Mouse (Mus musculus): ENCODE results near the gene Usp36. TPM values are rescaled to one million over a fixed set of nuclear protein-coding genes. Genes with fewer than 3 reads are reported as not detected.

Usp36 gene
- polyA plus RNA-seq, 1 experiment = 26.8 TPM

DNA sequence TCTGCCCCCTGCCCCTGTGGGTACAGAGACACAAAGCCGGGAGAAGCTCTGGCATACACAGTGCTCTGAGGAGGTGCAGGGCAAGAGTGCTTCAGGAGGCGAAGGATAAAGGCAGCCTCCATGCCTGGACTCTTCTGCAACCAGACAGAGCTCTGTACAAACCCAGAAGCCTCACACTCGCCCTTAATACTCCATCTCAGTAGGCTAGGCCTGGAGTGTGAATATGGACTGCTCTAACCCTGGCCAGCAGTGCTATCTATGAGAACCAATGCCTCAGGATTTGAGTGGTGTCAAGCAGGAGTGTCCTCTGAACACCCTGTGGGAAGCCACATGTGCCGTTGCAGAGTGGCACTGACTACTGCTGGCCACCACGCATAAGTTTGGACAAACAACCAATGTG is 38.9 kb upstream of the Usp36 start:
- Histone ChIP-seq H3K27me3 (ENCODE audit: control insufficient read depth, insufficient read depth, low read length, poor library complexity, severe bottlenecking) (no peaks in the 10 kb centered on the region), H3K4me1 (ENCODE audit: control insufficient read depth, insufficient read depth, low read length) (no peaks in the 10 kb centered on the region), H3K9me3 (replicated peaks; ENCODE audit: control insufficient read depth, insufficient read depth, low read length, poor library complexity, severe bottlenecking) (no peaks in the 10 kb centered on the region), H3K9ac (ENCODE audit: low read depth, poor library complexity, severe bottlenecking) (no peak overlapping the region), H3K27ac (ENCODE audit: insufficient read depth, low read length) (no peak overlapping the region), H3K36me3 (ENCODE audit: control insufficient read depth, insufficient read depth, low read length, poor library complexity, severe bottlenecking) (no peaks in the 10 kb centered on the region), H3K4me3 (ENCODE audit: low read depth, low read length) (no peak overlapping the region)
- TF ChIP-seq CTCF (IDR thresholded peaks at IDR 0.05; ENCODE audit: low read depth, low read length) (no peak), POLR2A (IDR thresholded peaks at IDR 0.05; ENCODE audit: insufficient read depth, low read length) (no peak), EP300 (IDR thresholded peaks at IDR 0.05; ENCODE audit: insufficient read depth, low read depth, low read length) (no peak)

DNA sequence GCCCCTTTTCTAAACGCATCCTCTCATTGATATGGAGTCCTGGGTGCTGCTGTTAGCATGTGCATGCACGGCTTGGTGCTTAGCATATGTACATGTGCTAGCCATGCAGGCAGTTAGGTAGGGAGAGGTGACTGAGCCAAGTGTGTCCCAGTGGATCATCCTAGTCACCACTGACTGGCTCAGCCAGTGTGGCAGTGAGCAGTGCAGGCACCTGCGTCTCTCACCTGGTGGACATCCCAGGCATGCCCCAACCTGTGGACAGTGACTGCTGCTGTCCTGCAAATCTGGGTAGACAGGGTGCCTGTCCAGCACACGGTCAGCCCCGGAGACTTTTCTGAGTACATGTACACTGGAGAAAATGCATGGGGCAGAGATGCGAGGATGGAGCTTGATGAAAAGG is 38.5 kb upstream of the Usp36 start:
- no peak overlapping the region for H3K4me3 ChIP-seq (ENCODE audit: low read depth, low read length)
- H3K4me1 ChIP-seq (ENCODE audit: control insufficient read depth, insufficient read depth, low read length) = no peaks in the 10 kb centered on the region
- TF ChIP-seq CTCF (IDR thresholded peaks at IDR 0.05; ENCODE audit: low read depth, low read length) (no peak), POLR2A (IDR thresholded peaks at IDR 0.05; ENCODE audit: insufficient read depth, low read length) (no peak), EP300 (IDR thresholded peaks at IDR 0.05; ENCODE audit: insufficient read depth, low read depth, low read length) (no peak)
- H3K9me3 ChIP-seq (replicated peaks; ENCODE audit: control insufficient read depth, insufficient read depth, low read length, poor library complexity, severe bottlenecking) = no peaks in the 10 kb centered on the region
- no peak overlapping the region for H3K9ac ChIP-seq (ENCODE audit: low read depth, poor library complexity, severe bottlenecking)
- no peaks in the 10 kb centered on the region for H3K36me3 ChIP-seq (ENCODE audit: control insufficient read depth, insufficient read depth, low read length, poor library complexity, severe bottlenecking)
- H3K27ac ChIP-seq (ENCODE audit: insufficient read depth, low read length) = no peak overlapping the region
- H3K27me3 ChIP-seq (ENCODE audit: control insufficient read depth, insufficient read depth, low read length, poor library complexity, severe bottlenecking) = no peaks in the 10 kb centered on the region

DNA sequence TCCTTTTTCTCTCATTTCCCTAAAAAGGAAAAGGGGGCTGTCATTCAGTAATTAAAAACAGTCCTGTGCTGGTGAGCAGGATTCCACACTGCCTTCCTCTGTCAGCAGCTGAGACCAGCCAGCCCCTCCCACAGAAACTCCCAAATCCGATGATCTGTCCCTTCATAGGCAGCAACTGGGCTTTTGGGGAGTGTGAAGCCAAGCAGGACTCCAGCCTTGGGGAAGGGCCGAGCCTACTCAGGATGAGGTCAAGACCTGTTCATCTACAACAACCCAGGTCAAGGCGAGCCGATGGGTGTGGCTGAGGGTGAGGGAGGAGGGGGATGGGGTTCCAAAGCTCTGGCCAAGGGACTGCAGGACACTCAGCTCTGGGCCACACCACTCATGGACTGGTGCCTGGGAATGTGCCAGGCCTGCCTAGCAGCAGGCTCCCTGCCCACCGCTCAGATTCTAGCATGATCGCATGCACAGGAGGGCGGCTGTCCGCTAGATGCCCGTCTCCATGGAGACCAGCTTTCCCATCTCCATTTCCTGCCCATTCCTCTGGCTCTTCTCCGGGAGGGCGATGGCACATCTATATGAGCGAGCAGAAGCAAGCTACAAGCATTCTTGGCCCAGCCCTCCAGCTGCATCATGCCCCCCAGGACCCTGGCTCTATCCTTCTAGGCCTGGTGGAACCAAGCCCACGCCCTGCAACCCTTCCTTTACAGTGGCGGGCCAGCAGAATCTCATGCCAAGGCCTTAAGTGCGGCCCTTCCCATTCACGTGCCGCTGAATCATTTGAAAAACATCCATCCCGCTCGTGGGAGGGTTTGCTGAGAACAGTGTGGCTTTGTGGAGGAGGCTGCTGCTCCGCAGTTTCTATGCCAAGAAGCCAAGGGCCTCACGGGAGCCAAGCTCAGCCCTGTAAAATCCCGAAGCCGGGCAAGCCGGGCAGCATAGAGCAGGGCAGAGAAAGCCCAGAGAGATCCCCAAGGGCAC is 37.2 kb upstream of the Usp36 start:
- Histone ChIP-seq H3K27ac (ENCODE audit: insufficient read depth, low read length) (no peak overlapping the region), H3K9ac (ENCODE audit: low read depth, poor library complexity, severe bottlenecking) (no peak overlapping the region), H3K36me3 (ENCODE audit: control insufficient read depth, insufficient read depth, low read length, poor library complexity, severe bottlenecking) (no peaks in the 10 kb centered on the region), H3K4me1 (ENCODE audit: control insufficient read depth, insufficient read depth, low read length) (no peaks in the 10 kb centered on the region), H3K27me3 (ENCODE audit: control insufficient read depth, insufficient read depth, low read length, poor library complexity, severe bottlenecking) (no peaks in the 10 kb centered on the region), H3K9me3 (replicated peaks; ENCODE audit: control insufficient read depth, insufficient read depth, low read length, poor library complexity, severe bottlenecking) (no peaks in the 10 kb centered on the region), H3K4me3 (ENCODE audit: low read depth, low read length) (no peak overlapping the region)
- TF ChIP-seq CTCF (IDR thresholded peaks at IDR 0.05; ENCODE audit: low read depth, low read length) (no peak), POLR2A (IDR thresholded peaks at IDR 0.05; ENCODE audit: insufficient read depth, low read length) (no peak), EP300 (IDR thresholded peaks at IDR 0.05; ENCODE audit: insufficient read depth, low read depth, low read length) (no peak)

DNA sequence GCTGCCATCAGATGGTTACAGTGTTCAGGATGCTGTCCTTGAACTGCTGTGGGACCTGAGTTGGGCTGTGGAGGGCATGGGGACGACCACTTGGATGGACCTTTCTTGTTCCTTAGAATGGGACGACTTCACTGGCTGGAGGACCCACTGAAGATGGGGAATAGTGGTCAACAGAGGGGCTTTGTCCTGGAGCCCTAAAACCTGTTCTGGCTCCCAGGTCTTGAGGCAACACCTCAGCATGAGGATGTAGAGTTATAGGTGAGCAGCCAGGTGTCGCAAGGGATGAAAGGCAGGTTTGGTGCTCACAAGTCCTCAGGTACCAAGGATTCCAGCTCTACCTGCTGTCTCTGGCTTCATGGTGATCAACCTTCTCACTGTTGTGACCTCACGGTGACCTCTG is 36.4 kb upstream of the Usp36 start:
- Histone ChIP-seq H3K27me3 (ENCODE audit: control insufficient read depth, insufficient read depth, low read length, poor library complexity, severe bottlenecking) (no peaks in the 10 kb centered on the region), H3K4me3 (ENCODE audit: low read depth, low read length) (no peak overlapping the region), H3K4me1 (ENCODE audit: control insufficient read depth, insufficient read depth, low read length) (no peaks in the 10 kb centered on the region), H3K36me3 (ENCODE audit: control insufficient read depth, insufficient read depth, low read length, poor library complexity, severe bottlenecking) (no peaks in the 10 kb centered on the region), H3K9ac (ENCODE audit: low read depth, poor library complexity, severe bottlenecking) (no peak overlapping the region), H3K9me3 (replicated peaks; ENCODE audit: control insufficient read depth, insufficient read depth, low read length, poor library complexity, severe bottlenecking) (no peaks in the 10 kb centered on the region), H3K27ac (ENCODE audit: insufficient read depth, low read length) (no peak overlapping the region)
- TF ChIP-seq EP300 (IDR thresholded peaks at IDR 0.05; ENCODE audit: insufficient read depth, low read depth, low read length) = no peak
- no peak for TF ChIP-seq POLR2A (IDR thresholded peaks at IDR 0.05; ENCODE audit: insufficient read depth, low read length)
- no peak for TF ChIP-seq CTCF (IDR thresholded peaks at IDR 0.05; ENCODE audit: low read depth, low read length)

DNA sequence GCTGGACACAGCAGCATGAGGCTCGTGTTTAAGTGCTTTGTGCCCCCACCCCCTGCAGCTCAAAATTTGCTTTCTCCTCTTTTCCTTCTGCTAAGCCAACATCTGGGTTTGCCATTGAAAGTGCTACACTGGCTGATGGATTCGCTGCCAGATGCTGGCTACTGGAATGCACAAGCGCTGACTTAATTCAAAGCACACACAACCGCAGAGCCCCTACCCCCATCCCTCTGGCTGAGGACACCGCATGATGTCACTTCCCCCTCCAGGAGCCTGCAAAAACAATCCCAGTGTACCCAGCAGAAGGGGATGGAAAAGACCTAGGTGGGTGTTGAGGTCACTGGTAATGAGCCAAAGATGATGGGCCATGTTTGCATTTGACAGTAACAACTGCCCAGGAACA is 34.5 kb upstream of the Usp36 start:
- Histone ChIP-seq H3K36me3 (ENCODE audit: control insufficient read depth, insufficient read depth, low read length, poor library complexity, severe bottlenecking) (no peaks in the 10 kb centered on the region), H3K9ac (ENCODE audit: low read depth, poor library complexity, severe bottlenecking) (no peak overlapping the region), H3K4me3 (ENCODE audit: low read depth, low read length) (no peak overlapping the region), H3K9me3 (replicated peaks; ENCODE audit: control insufficient read depth, insufficient read depth, low read length, poor library complexity, severe bottlenecking) (no peaks in the 10 kb centered on the region), H3K27me3 (ENCODE audit: control insufficient read depth, insufficient read depth, low read length, poor library complexity, severe bottlenecking) (no peaks in the 10 kb centered on the region), H3K4me1 (ENCODE audit: control insufficient read depth, insufficient read depth, low read length) (no peaks in the 10 kb centered on the region), H3K27ac (ENCODE audit: insufficient read depth, low read length) (no peak overlapping the region)
- TF ChIP-seq POLR2A (IDR thresholded peaks at IDR 0.05; ENCODE audit: insufficient read depth, low read length) (no peak), CTCF (IDR thresholded peaks at IDR 0.05; ENCODE audit: low read depth, low read length) (no peak), EP300 (IDR thresholded peaks at IDR 0.05; ENCODE audit: insufficient read depth, low read depth, low read length) (no peak)

DNA sequence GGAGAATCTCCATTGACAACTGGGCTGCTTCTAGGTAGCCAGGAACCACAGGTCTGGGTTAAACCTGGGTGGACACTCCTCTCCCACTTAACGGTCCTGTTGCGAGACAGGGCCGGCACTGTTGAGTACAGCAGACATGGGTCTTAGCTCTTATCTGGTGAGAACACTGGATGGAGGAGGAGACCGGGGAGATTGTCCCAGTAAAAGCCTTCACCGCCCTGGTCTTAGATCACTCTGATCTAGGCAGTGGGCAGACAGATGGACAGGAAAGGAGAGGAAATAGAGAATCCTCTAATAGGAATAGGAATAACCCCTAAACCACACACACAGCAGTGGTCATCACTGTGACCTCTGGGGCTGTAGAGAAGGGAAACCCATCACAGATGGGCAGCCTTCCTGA is 33.9 kb upstream of the Usp36 start:
- Histone ChIP-seq H3K27me3 (ENCODE audit: control insufficient read depth, insufficient read depth, low read length, poor library complexity, severe bottlenecking) (no peaks in the 10 kb centered on the region), H3K36me3 (ENCODE audit: control insufficient read depth, insufficient read depth, low read length, poor library complexity, severe bottlenecking) (no peaks in the 10 kb centered on the region), H3K27ac (ENCODE audit: insufficient read depth, low read length) (no peak overlapping the region), H3K9me3 (replicated peaks; ENCODE audit: control insufficient read depth, insufficient read depth, low read length, poor library complexity, severe bottlenecking) (no peaks in the 10 kb centered on the region), H3K9ac (ENCODE audit: low read depth, poor library complexity, severe bottlenecking) (no peak overlapping the region), H3K4me3 (ENCODE audit: low read depth, low read length) (no peak overlapping the region), H3K4me1 (ENCODE audit: control insufficient read depth, insufficient read depth, low read length) (no peaks in the 10 kb centered on the region)
- TF ChIP-seq POLR2A (IDR thresholded peaks at IDR 0.05; ENCODE audit: insufficient read depth, low read length) (no peak), CTCF (IDR thresholded peaks at IDR 0.05; ENCODE audit: low read depth, low read length) (no peak), EP300 (IDR thresholded peaks at IDR 0.05; ENCODE audit: insufficient read depth, low read depth, low read length) (no peak)
